Mouse (Mus musculus) leukemia stem cell, adult 10-12 weeks (primary cell): ENCODE results near the gene Hmgb4. TPM values are rescaled to one million over a fixed set of nuclear protein-coding genes. Genes with fewer than 3 reads are reported as not detected.

Experiments used
- polyA plus RNA-seq: library from polyadenylated mRNA; stranded (reverse); fragments of >175 nt; gene quantifications from 2 replicates; pipeline ENCODE4 v1.2.3, GENCODE M21; 2012; ENCODE audit warnings: low replicate concordance

Gene Hmgb4
- not detected in 2 replicates for polyA plus RNA-seq

GRCm38 (mm10) chr4:128260907-128261560 is at the start of gene Hmgb4:
Gene Hmgb4, minus strand, starts transcription at chr4:128260957.

